In genomic region chr8:111676237-111676636, GRCm38 (mm10) we compare ENCODE assay signal across 11 mouse cellular contexts. TPM values are rescaled to one million over a fixed set of nuclear protein-coding genes. Genes with fewer than 3 reads are reported as not detected.
DNase-seq lines count a peak whose midpoint lies in the region; ATAC-seq and TF ChIP-seq lines count a peak whose summit lies in the region.
"Had no signal": no experiment of that assay in that cellular context is flagged by ENCODE, and none has a peak within 500 bp of the region (broad histone marks: within the 10 kb centered on the region; RNA-seq: fewer than 3 reads in every experiment).

No protein-coding gene starts in this region.

- peaks cover 2% of the 10 kb centered on the region; the same call in 1 of the 2 replicates for H3K36me3 ChIP-seq in ES-E14 (ENCODE audit: control insufficient read depth, insufficient read depth, low read length, poor library complexity, severe bottlenecking)
- peaks cover 3% of the 10 kb centered on the region; the same call in 1 of the 2 replicates for H3K36me3 ChIP-seq in liver, postnatal 0 days (replicated peaks; ENCODE audit: insufficient read depth, low read length)

- no peak overlapping the region for H3K4me3 ChIP-seq in layer of hippocampus, adult 2 months
- no peak overlapping the region for H3K4me3 ChIP-seq in ES-E14 (ENCODE audit: insufficient read depth in 1 of 2, low read depth in 1 of 2, low read length in 2 of 2, poor library complexity in 1 of 2, severe bottlenecking in 1 of 2)
- H3K4me3 ChIP-seq in liver, postnatal 0 days (ENCODE audit: low read depth, low read length), result no peak overlapping the region
- H3K4me3 ChIP-seq: forebrain, embryonic 10.5 days; heart, embryonic 10.5 days had no signal

- TF ChIP-seq EP300 in liver, postnatal 0 days (IDR thresholded peaks at IDR 0.05; ENCODE audit: low read depth), result no peak

- no peak overlapping the region for H3K9ac ChIP-seq in ES-E14 (ENCODE audit: insufficient read depth, low read depth, low read length, poor library complexity, severe bottlenecking)
- no peak overlapping the region for H3K9ac ChIP-seq in liver, postnatal 0 days (replicated peaks)

- H3K4me2 ChIP-seq in liver, postnatal 0 days (ENCODE audit: low read depth, low read length), result no peak overlapping the region

- DNase-seq in layer of hippocampus, adult 2 months (ENCODE audit: low spot score in 2 of 2), result no peak
- no peak for DNase-seq in layer of hippocampus, adult 18-20 months (ENCODE audit: low spot score in 2 of 2)
- DNase-seq in CD4-positive helper T cell, adult 2 months (ENCODE audit: low read depth, low spot score), result peak; percentile 37
- peak; percentile 38 for DNase-seq in ES-E14 (ENCODE audit: low read depth, low spot score)
- peak; percentile 44 for DNase-seq in liver, postnatal 0 days
- no peak for DNase-seq in cerebellum, adult 9-11 months
- DNase-seq: lung, postnatal 4 days had no signal

- ATAC-seq in liver, postnatal 0 days, result no peak
- no peak for ATAC-seq in frontal cortex, adult (ENCODE audit: low TSS enrichment)

- H3K4me1 ChIP-seq in ES-E14 (ENCODE audit: control insufficient read depth in 2 of 2, insufficient read depth in 2 of 2, low read length in 2 of 2, poor library complexity in 1 of 2), result no peaks in the 10 kb centered on the region
- H3K4me1 ChIP-seq in liver, postnatal 0 days (ENCODE audit: insufficient read depth), result no peaks in the 10 kb centered on the region
- H3K4me1 ChIP-seq: forebrain, embryonic 10.5 days had no signal

- H3K27me3 ChIP-seq in liver, postnatal 0 days (ENCODE audit: insufficient read depth, low read length), result peaks cover 6% of the 10 kb centered on the region; the same call in 1 of the 2 replicates

- no peak overlapping the region for H3K27ac ChIP-seq in layer of hippocampus, adult 2 months
- no peak overlapping the region for H3K27ac ChIP-seq in ES-E14 (ENCODE audit: insufficient read depth, low read depth, low read length, poor library complexity, severe bottlenecking)
- no peak overlapping the region for H3K27ac ChIP-seq in liver, postnatal 0 days (ENCODE audit: low read depth)
- H3K27ac ChIP-seq: forebrain, embryonic 10.5 days; heart, embryonic 10.5 days had no signal

- 76% methylated on average over 8 of the region's 8 CpGs for WGBS in liver, postnatal 0 days (ENCODE audit: insufficient replicate concordance)

- no peaks in the 10 kb centered on the region for H3K9me3 ChIP-seq in ES-E14 (ENCODE audit: control insufficient read depth, insufficient read depth, low read depth, low read length)
- peaks cover 4% of the 10 kb centered on the region; the same call in 1 of the 2 replicates for H3K9me3 ChIP-seq in liver, postnatal 0 days (ENCODE audit: low read length)

- in situ Hi-C loops in ES-E14 (cut with MboI; ENCODE audit: low sequenced_read_pairs in 2 of 2, unreplicated experiment in 2 of 2), result no loop called here

- TF ChIP-seq CTCF in layer of hippocampus, adult 2 months (conservative IDR thresholded peaks at IDR 0.05), result peak; percentile 69
- peak; percentile 67 for TF ChIP-seq CTCF in liver, postnatal 0 days (IDR thresholded peaks at IDR 0.05; ENCODE audit: low read depth)

TF ChIP-seq in ES-E14, 5 proteins besides CTCF, POLR2A, EP300 and RAD21:
- TF ChIP-seq ZC3H11A (IDR thresholded peaks at IDR 0.05; ENCODE audit: borderline replicate concordance, low read depth, low read length), result no peak
- TF ChIP-seq MAFK (IDR thresholded peaks at IDR 0.05; ENCODE audit: insufficient read depth, low read depth, low read length), result no peak
- no peak for TF ChIP-seq CHD2 (IDR thresholded peaks at IDR 0.05; ENCODE audit: low read depth, low read length)
- TF ChIP-seq ZNF384 (IDR thresholded peaks at IDR 0.05; ENCODE audit: low read depth, low read length), result 0 out of 2 replicates have a peak, but pooled peaks have one; percentile 18
- no peak for TF ChIP-seq HCFC1 (IDR thresholded peaks at IDR 0.05; ENCODE audit: borderline replicate concordance, insufficient read depth, low read length)

RNA-seq across cellular contexts. Expression of gene Ctrb1, which starts 14.6 kb away (rescaled TPM):
- not detected for total RNA-seq in layer of hippocampus, adult 2 months (2021)
- not detected for total RNA-seq in layer of hippocampus, adult 18-20 months (2021)
- 0.22 and 0.48 TPM in 2 replicates for total RNA-seq in ES-E14 (2012; rRNA removed)
- 0.13 and 38.9 TPM in 2 replicates for polyA plus RNA-seq in liver, postnatal 0 days (2015; fragmentation: Nextera tagmentation; extraction: Ambion mirVana)
- polyA plus RNA-seq: forebrain, embryonic 10.5 days; heart, embryonic 10.5 days; neural tube, embryonic 14.5 days had no signal

RNA-seq across cellular contexts. Expression of gene Zfp1, which starts 33.0 kb away (rescaled TPM):
- 10 to 100 TPM; 24.0 to 25.1 TPM for total RNA-seq in layer of hippocampus, adult 2 months (2021)
- total RNA-seq in layer of hippocampus, adult 18-20 months (2021), result 10 to 100 TPM; 21.1 to 22.2 TPM
- 18.0 and 18.7 TPM in 2 replicates for total RNA-seq in ES-E14 (2012; rRNA removed)
- polyA plus RNA-seq in liver, postnatal 0 days (2015; fragmentation: Nextera tagmentation; extraction: Ambion mirVana), result 3.8 and 4.0 TPM in 2 replicates

RNA-seq across cellular contexts. Expression of gene Ldhd, which starts 46.1 kb away (rescaled TPM):
- 1 to 10 TPM; 6.8 to 7.8 TPM for total RNA-seq in layer of hippocampus, adult 2 months (2021)
- total RNA-seq in layer of hippocampus, adult 18-20 months (2021), result 1 to 10 TPM; 7.0 to 8.3 TPM
- total RNA-seq in ES-E14 (2012; rRNA removed), result 0.49 and 1.5 TPM in 2 replicates
- polyA plus RNA-seq in liver, postnatal 0 days (2015; fragmentation: Nextera tagmentation; extraction: Ambion mirVana), result 0.85 and 1.1 TPM in 2 replicates
- polyA plus RNA-seq: forebrain, embryonic 10.5 days had no signal

Comparison
In these comparisons a context has a peak if more than half of its experiments do, and no peak if none do; other contexts are left out.
1. DNase-seq: peak in CD4-positive helper T cell, adult 2 months (single experiment), ES-E14 (single experiment) and liver, postnatal 0 days (single experiment); none in layer of hippocampus, adult 2 months (0 of 2), layer of hippocampus, adult 18-20 months (0 of 2) and cerebellum, adult 9-11 months (single experiment).